Mouse (Mus musculus): ENCODE data around the gene Ranbp3. TPM values are rescaled to one million over a fixed set of nuclear protein-coding genes. Genes with fewer than 3 reads are reported as not detected.

Ranbp3 gene
- polyA plus RNA-seq, 1 experiment from 2014 or later, result 34.5 TPM

DNA sequence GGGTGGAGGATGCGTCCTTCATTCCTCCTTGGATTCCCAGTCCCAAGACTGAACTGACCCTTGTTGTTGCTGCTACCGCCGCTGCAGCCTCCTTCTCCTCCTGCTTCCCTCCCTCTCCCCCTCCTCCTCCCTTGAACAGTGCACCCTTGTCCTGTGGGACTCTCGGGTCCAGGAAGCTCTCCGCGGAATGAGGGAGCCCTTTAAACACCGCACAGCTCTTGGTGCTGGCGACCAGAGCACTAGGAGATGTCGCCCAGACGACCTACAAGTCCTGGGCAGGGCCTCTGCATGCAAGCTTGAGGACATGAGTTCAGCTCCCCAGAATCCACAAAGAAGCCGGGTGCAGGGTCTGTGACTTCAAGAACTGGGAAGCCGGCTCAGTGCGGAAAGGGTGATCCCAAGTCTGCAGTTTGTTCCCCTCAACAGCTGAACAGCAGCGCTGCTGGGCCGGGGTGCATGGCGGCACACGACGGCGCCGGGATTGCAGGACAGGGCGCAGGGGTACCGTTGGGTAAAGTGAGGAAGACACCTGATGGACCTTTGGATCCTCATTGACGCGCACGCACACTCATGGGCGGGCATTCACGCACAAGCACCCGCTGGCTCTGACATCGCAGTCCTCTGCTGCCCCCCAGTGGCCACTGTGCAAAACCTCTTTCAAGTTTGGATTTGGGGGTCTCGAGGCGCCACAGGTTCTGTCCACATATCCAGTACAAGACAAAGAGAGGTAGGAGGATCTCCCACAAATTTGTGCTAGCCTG lies 4.5 kb upstream of the Ranbp3 start:
- H3K27me3 ChIP-seq (ENCODE audit: control insufficient read depth, insufficient read depth, low read length), result no peaks in the 10 kb centered on the region
- 3% methylated on average over 31 of the region's 31 CpGs for WGBS
- peak overlapping the region; percentile 47 for H3K9ac ChIP-seq (ENCODE audit: low read length)
- peak overlapping the region; percentile 65 for H3K4me2 ChIP-seq (replicated peaks; ENCODE audit: low read depth)
- peaks cover 7% of the 10 kb centered on the region; the same call in 1 of the 2 replicates for H3K4me1 ChIP-seq (replicated peaks; ENCODE audit: control insufficient read depth, insufficient read depth)
- peak overlapping the region; percentile 33 for H3K4me3 ChIP-seq (ENCODE audit: low read depth, low read length)
- H3K36me3 ChIP-seq (ENCODE audit: control insufficient read depth, insufficient read depth, low read length), result no peaks in the 10 kb centered on the region
- no peaks in the 10 kb centered on the region for H3K9me3 ChIP-seq (ENCODE audit: control insufficient read depth, low read length)
- TF ChIP-seq CTCF (IDR thresholded peaks at IDR 0.05; ENCODE audit: low read depth) (peak; percentile 97), EP300 (optimal IDR thresholded peaks at IDR 0.05) (no peak)
- no peak for ATAC-seq (ENCODE audit: low FRiP score, low TSS enrichment)
- DNase-seq (ENCODE audit: low spot score), result peak; percentile 88
- no peak overlapping the region for H3K27ac ChIP-seq (replicated peaks)

DNA sequence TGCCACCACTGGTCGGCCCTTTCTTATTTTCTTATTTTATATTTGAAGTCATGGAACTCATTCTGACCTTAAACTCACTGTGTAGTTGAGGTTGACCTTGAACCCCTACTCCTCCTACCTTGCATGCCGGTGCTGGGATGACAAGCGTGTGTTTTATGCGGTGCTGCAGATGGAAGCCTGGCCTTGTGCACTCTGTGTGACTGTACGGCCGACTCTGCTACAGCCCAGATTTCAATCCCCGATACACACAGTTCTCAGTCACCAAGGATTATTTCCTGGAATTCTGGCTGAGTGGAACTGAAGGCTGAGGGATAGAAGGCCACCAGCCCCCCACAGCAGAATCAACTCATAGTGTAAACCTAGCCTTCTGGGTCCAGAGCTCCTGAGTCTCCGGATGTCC lies 3.3 kb upstream of the Ranbp3 start:
- 85% methylated on average over 8 of the region's 8 CpGs for WGBS
- no peak overlapping the region for H3K9ac ChIP-seq (ENCODE audit: low read length)
- H3K9me3 ChIP-seq (ENCODE audit: control insufficient read depth, low read length), result no peaks in the 10 kb centered on the region
- ATAC-seq (ENCODE audit: low FRiP score, low TSS enrichment) (no peak), DNase-seq (ENCODE audit: low spot score) (no peak)
- H3K4me3 ChIP-seq (ENCODE audit: low read depth, low read length), result no peak overlapping the region
- H3K36me3 ChIP-seq (ENCODE audit: control insufficient read depth, insufficient read depth, low read length), result no peaks in the 10 kb centered on the region
- peaks cover 3% of the 10 kb centered on the region; the same call in 1 of the 2 replicates for H3K4me1 ChIP-seq (replicated peaks; ENCODE audit: control insufficient read depth, insufficient read depth)
- no peaks in the 10 kb centered on the region for H3K27me3 ChIP-seq (ENCODE audit: control insufficient read depth, insufficient read depth, low read length)
- H3K4me2 ChIP-seq (replicated peaks; ENCODE audit: low read depth), result no peak overlapping the region
- TF ChIP-seq EP300 (optimal IDR thresholded peaks at IDR 0.05) (no peak), CTCF (IDR thresholded peaks at IDR 0.05; ENCODE audit: low read depth) (no peak)
- no peak overlapping the region for H3K27ac ChIP-seq (replicated peaks)

DNA sequence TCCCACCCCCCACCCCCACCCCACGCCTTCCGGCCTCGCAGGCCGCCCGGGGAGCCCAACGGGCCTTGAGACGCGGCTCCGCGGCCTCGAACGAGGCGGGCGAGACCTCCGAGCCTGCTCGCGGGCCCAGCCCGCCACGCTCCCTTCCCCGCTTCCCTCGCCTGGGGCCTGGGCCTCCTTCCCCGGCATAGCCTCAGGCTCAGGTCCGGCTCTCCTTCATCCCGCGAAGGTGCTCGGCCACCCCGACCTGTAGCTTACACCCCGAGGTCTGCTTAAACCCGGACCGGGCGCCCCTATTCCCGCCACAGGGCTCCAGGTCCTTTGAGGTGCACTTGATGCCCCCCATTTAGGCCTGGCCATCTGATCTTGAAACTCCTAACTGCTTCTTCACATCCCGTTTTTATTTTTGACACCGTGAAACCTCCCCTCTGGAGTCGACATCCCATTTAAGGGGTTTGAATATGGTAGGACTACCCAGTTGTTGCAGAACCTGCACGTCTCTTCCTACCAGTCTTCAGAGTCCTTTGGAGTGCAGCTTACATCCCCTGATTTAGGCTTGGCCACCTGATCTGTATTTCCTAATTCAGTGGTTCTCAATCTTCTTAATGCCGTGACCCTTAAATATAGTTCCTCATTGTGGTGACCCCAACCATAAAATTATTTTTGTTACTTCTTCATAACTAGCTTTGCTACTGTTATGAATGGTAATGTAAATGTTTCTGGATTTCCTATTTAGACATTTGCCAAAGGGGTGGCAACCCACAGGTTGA lies 738 bp downstream of the Ranbp3 start:
- Histone ChIP-seq H3K4me2 (replicated peaks; ENCODE audit: low read depth) (peak overlapping the region; percentile 91), H3K4me3 (ENCODE audit: low read depth, low read length) (peak overlapping the region; percentile 92), H3K36me3 (ENCODE audit: control insufficient read depth, insufficient read depth, low read length) (0 out of 2 replicates have a peak, but pooled peaks cover 2% of the 10 kb centered on the region), H3K4me1 (replicated peaks; ENCODE audit: control insufficient read depth, insufficient read depth) (no peaks in the 10 kb centered on the region; the same call in 1 of the 2 replicates), H3K27me3 (ENCODE audit: control insufficient read depth, insufficient read depth, low read length) (no peaks in the 10 kb centered on the region), H3K9me3 (ENCODE audit: control insufficient read depth, low read length) (no peaks in the 10 kb centered on the region), H3K9ac (ENCODE audit: low read length) (peak overlapping the region; percentile 96), H3K27ac (replicated peaks) (peak overlapping the region; percentile 88)
- TF ChIP-seq CTCF (IDR thresholded peaks at IDR 0.05; ENCODE audit: low read depth) (no peak), EP300 (optimal IDR thresholded peaks at IDR 0.05) (no peak)
- WGBS, result 1% methylated on average over 32 of the region's 37 CpGs
- DNase-seq (ENCODE audit: low spot score) (no peak), ATAC-seq (ENCODE audit: low FRiP score, low TSS enrichment) (peak; percentile 11; the same call in 1 of the 2 replicates)

DNA sequence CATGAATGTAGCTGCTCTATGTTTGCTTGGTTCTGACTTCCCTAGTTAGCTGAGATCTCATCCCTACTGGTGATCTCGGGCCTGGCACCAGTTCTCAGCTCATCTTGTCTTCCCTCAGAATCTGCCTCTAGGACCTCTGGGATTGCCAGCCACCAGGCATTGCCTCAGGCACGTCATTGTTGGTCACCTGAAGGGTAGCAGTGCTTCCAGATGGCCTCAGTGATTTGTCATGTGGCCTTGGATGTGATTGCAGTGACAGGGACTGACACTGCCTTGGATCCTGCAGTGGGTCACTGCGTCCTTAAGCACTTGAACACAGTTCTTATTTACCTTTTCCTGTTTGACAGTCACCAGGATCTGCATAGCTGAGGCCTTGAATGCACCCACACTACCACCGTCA lies 8.7 kb downstream of the Ranbp3 start:
- no peaks in the 10 kb centered on the region for H3K9me3 ChIP-seq (ENCODE audit: control insufficient read depth, low read length)
- ATAC-seq (ENCODE audit: low FRiP score, low TSS enrichment) (no peak), DNase-seq (ENCODE audit: low spot score) (no peak)
- peaks cover 9% of the 10 kb centered on the region; the same call in 1 of the 2 replicates for H3K36me3 ChIP-seq (ENCODE audit: control insufficient read depth, insufficient read depth, low read length)
- no peaks in the 10 kb centered on the region for H3K27me3 ChIP-seq (ENCODE audit: control insufficient read depth, insufficient read depth, low read length)
- no peak overlapping the region for H3K4me2 ChIP-seq (replicated peaks; ENCODE audit: low read depth)
- H3K4me1 ChIP-seq (replicated peaks; ENCODE audit: control insufficient read depth, insufficient read depth), result no peaks in the 10 kb centered on the region
- WGBS, result 62% methylated on average over 4 of the region's 4 CpGs
- no peak overlapping the region for H3K9ac ChIP-seq (ENCODE audit: low read length)
- no peak overlapping the region for H3K4me3 ChIP-seq (ENCODE audit: low read depth, low read length)
- no peak overlapping the region for H3K27ac ChIP-seq (replicated peaks)
- TF ChIP-seq CTCF (IDR thresholded peaks at IDR 0.05; ENCODE audit: low read depth) (no peak), EP300 (optimal IDR thresholded peaks at IDR 0.05) (no peak)

DNA sequence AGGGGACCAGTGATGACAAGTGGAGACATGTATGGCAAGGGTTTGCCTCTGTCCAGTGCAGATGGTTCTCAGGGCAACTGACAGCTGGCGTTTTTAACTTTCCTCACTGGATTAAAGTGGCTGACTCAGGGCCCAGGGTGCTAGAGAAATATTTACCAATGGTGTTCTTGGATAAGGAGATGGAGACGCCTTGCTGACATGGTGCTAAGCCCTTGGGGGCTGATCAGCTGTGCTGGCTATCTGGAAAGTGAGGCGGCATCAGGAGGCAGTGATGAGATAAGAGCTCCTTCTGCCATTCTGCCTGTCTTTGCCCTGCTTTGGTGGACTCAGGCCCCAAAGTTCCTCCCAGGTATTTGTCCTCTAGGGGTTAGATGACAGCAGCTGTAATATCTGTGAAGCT lies 9.8 kb downstream of the Ranbp3 start:
- H3K4me1 ChIP-seq (replicated peaks; ENCODE audit: control insufficient read depth, insufficient read depth), result no peaks in the 10 kb centered on the region
- no peaks in the 10 kb centered on the region for H3K9me3 ChIP-seq (ENCODE audit: control insufficient read depth, low read length)
- peaks cover 12% of the 10 kb centered on the region; the same call in 1 of the 2 replicates for H3K36me3 ChIP-seq (ENCODE audit: control insufficient read depth, insufficient read depth, low read length)
- no peak overlapping the region for H3K4me2 ChIP-seq (replicated peaks; ENCODE audit: low read depth)
- DNase-seq (ENCODE audit: low spot score) (no peak), ATAC-seq (ENCODE audit: low FRiP score, low TSS enrichment) (no peak)
- H3K27me3 ChIP-seq (ENCODE audit: control insufficient read depth, insufficient read depth, low read length), result no peaks in the 10 kb centered on the region
- no peak overlapping the region for H3K9ac ChIP-seq (ENCODE audit: low read length)
- WGBS, result 33% methylated on average over 3 of the region's 3 CpGs
- H3K4me3 ChIP-seq (ENCODE audit: low read depth, low read length), result no peak overlapping the region
- TF ChIP-seq EP300 (optimal IDR thresholded peaks at IDR 0.05), result no peak
- no peak for TF ChIP-seq CTCF (IDR thresholded peaks at IDR 0.05; ENCODE audit: low read depth)
- H3K27ac ChIP-seq (replicated peaks), result no peak overlapping the region

Data from stomach, postnatal 0 days (tissue).